Mouse (Mus musculus) spleen, embryonic (tissue): Measurements from ENCODE around the gene Fam117b.

ENCODE experiments used
- CTCF ChIA-PET: fragments of 350-600 bp; sonication (Branson Sonifier 250); formaldehyde crosslinking; loops from one replicate; lab custom pipeline; 2022; lab: Charles Lee

Gene Fam117b

DNA sequence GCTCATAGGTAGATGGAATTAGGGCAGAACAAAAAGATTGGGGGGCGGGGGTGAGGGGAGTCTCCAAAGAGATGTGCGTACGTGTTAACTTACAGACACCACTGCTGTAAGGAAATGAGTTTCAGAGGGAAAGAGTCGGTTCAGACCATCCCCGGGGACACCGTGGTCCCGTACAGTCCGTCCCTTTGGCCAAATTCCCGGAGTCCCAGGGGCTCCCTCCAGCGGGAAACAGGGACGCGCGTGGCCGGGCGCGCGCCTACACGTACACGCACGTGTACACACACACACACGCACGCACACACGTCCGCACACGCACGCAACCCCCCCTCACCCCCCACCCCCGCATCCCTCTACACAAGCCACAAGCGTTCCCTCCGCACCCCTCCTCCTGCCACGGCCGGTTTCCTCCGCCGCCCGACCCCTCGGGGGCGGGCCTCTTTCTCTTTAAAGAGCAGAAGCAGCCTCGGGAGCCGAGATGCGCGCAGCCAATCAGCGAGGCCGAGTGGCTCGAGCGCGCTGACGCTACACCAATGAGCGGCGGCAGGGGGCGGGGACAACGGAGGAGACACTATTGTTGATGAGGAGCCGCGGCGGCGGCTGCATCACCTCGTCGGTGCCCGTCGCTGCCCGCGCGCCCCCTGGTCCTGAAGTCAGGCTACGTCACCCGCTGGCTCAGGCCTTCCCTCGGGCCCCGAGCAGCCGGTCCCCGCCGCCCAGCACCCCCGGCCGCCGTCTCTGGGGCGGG, at the start of gene Fam117b:
Gene Fam117b, plus strand, starts transcription at position 594 of the 745 bp plus-strand sequence.
- CTCF ChIA-PET = no interaction called here

DNA sequence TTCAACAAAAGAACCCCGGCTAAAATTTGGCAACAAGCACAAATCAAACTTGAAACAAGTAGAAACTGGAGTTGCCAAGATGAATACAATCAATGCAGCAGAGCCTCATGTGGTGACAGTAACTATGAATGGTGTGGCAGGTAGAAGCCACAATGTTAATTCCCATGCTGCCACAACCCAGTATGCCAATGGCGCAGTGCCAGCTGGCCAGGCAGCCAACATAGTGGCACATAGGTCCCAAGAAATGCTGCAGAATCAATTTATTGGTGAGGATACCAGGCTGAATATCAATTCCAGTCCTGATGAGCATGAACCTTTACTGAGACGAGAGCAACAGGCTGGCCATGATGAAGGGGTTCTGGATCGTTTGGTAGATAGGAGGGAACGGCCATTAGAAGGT, 44.8 kb upstream of the Fam117b start:
- CTCF ChIA-PET = no interaction called here

DNA sequence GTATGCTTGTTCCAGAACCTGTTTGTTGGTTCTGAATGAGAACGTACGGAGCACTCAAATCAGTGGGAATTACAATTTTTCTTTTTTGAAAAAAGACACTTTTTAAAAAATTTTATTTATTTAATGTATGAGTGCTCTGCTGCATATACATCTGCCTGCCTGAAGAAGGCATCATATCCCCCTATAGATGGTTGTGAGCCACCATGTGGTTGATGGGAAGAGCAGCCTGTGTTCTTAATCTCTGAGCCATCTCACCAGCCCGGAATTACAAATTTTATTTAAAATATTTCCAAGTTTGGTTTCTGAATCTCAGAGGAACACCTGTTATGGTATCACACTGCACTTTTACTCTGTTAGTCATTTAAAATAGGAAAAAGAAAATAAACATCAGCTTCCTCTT, 38.8 kb upstream of the Fam117b start:
- CTCF ChIA-PET = no interaction called here

DNA sequence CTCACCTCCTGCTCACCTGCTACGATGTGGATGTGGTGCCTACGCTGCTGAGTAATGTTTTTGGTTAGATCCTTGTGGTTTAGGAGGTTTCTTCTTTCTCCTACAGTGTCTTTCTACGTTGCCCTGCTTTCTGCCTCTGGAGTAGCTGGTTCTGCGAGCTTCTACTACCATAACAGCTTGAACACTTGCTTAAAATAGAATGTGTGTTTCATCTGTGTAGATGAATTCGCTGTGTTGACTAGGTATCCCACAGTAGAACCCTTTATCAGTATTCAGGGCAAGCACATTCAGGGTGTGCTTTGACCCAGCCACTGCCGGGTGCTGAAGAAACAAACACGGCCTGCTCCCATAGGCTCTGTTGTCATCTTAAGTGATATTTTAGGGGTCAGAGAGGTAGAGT, 34.7 kb upstream of the Fam117b start:
- CTCF ChIA-PET = no interaction called here

DNA sequence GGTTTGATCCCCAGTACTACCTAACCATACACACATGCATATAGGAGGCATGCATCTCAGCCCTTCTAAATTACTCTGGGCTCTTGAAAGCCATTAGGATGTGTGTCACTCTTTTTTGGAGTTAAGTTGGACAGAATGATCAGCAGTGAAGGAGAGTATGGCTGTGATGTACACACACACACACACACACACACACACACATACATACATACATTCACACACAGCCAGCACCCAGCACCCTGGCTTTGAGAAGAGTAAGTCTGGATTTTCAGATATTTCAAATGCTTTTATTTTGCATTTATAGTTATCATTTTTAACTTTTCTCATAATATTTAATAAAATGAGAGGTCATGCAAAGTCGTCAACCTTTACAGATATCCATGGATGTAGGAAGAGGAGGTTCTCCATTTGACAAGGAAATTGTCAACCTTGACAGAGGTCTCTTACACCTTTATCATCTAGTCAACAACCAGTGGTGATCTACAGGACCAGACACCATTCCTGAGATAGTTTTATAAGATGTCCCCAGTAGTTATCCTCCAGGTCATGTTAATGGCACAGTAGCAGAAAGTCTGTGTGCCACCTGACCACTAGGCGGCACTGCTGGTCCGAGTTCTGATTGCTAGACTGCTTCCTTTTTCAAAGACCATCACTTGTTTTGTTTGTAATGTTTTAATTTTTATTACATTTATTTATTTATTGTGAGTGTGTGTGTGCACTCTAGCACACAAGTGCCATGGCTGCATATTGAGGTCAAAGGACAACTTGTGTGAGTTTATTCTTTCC, 29.3 kb upstream of the Fam117b start:
- CTCF ChIA-PET = interaction anchor here (0.6 to 1.0 kb wide), 3 partner anchors 74 to 413 kb away, joined by 3 read pairs; no protein-coding TSS in a partner anchor

DNA sequence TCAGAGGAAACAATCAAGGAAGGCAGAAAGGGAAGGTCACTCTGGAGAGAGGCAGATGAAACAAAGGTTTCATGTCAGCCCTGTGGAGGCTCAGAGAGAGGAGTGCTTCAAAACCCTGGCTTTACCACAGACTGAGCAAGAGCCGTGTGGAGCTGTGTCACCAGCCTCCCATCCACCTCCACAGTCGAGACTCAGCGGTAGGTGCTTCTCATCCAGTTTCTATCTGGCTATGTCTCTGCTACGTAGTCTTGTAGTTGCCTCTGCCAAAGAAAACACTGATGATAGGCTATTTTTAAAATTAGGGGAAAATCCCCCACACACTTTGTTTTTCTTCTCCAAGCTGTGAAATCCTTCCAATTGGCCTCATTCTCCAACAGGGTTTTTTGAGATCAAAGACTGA, 25.9 kb upstream of the Fam117b start:
- CTCF ChIA-PET = interaction anchor here (0.6 kb wide), 1 partner anchor 27 kb away, joined by 4 read pairs; no protein-coding TSS in a partner anchor

DNA sequence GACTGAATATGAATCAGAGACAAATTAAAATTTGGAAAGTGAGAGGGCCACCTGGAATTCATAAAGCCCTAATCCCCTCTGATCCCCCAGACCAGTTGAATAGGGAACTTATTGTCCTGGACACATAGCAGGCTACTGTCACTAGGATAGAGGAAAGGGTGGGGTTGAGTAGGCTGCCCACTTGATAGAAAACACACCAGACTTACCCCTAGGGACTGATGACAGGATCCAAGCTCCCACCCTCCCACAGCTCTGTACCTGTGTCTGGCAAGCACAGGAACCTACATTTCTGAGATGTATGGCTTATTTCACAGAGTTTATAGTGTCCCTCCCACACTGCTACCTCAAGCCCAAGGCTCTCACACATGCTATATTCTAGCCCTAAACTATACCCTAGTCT, 24.8 kb upstream of the Fam117b start:
- CTCF ChIA-PET = no interaction called here

DNA sequence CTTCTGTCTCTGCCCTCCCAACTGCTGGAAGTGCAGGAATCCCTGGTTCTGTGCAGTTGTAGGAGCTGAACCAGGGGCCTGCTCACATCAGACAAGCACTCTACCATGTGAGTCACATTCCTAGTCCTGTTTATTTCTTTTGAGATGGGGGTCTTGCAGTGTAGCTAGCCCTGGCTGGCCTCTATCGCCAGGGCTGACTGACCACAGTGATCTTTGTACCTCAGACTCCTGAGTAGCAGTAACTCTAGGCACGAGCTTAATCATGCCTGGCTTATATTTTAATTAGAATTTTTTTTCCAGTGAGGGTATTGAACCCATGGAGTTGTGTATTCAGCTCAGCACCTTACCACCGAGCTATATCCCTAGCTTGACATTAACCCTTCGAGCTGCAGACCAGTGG, 21.6 kb upstream of the Fam117b start:
- CTCF ChIA-PET = interaction anchor here (0.6 kb wide), 1 partner anchor 198 kb away, joined by 3 read pairs; no protein-coding TSS in a partner anchor

DNA sequence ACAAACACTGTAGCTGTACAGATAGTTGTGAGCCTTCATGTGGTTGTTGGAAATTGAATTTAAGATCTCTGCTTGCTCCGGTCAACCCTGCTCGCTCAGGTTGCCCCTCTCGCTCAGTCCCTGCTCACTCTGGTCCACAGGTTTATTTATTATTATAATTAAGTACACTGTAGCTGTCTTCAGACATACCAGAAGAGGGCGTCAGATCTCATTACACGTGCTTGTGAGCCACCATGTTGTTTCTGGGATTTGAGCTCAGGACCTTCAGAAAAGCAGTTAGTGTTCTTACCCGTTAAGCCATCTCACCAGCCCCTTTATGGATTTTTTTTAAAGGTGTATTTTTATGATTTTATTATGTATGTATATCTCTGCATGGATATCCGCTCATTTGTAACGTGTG, 20.0 kb upstream of the Fam117b start:
- CTCF ChIA-PET = no interaction called here

DNA sequence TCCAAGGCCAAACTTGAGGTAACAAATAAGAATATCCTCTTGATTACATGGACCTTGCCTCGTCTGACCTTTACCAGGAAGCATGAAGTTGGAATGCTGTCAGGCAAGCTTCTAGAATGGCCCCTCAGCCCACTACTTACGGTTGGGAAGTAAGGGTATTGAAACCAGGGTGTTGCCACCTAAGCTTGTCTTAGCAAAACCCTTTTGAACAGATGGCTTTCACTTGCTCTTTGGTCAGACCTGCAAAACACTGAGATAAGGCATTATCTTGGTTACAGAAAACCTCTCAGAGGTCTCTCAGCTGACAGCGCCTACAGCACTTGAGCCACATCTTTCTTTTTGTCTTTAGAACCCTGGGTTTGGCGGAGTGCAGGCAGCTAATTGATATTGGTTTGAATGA, 18.8 kb upstream of the Fam117b start:
- CTCF ChIA-PET = no interaction called here

DNA sequence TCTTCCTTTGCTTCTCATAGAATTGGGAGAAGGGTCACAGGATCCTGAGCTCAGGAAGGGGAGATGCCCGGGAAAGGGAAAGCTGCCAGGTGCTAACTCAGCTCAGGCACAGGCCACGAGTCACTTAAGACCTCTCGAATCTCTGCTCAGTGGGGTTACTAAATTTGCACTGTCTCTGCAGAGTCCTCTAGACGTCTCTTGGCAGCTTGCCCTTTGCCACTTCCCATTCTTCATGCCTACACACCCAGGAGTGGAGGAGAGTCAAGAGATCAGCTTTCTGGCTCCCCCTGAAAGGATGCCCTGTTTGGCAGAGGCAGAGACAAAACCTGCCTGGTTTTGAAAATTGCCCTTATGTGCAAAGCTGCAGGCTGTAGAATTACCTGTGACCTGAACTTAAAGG, 17.4 kb upstream of the Fam117b start:
- CTCF ChIA-PET = no interaction called here

DNA sequence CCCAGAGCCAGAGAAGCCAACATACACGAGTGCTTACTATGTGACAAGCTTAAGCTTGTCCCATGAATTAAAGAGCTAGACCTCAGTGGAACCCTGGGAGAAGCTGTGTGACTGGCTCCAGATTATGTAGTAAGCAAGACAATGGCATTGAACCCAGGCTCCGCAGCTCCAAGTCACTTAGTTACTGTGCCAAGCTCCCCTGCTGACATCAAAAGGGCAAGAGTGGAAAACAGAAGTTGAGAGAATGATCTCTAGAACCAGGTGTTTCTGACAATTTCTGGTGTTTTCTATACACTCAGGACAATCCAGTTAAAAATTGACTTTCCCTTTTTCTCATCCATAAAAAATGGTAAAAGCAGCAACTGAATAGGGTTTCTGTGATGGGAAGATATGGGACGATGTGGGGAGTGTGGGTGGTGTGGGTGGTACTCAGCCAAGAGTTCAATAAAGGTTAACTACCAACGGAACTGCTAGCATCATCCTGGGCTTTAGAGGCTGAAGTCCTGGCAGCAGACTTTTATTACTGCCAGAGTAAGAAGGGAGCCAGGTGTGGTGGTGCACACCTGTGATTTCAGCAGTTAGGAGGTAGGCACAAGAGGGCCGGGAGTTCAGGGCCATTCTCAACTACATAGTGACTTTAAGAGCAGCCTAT, 15.5 kb upstream of the Fam117b start:
- CTCF ChIA-PET = no interaction called here

DNA sequence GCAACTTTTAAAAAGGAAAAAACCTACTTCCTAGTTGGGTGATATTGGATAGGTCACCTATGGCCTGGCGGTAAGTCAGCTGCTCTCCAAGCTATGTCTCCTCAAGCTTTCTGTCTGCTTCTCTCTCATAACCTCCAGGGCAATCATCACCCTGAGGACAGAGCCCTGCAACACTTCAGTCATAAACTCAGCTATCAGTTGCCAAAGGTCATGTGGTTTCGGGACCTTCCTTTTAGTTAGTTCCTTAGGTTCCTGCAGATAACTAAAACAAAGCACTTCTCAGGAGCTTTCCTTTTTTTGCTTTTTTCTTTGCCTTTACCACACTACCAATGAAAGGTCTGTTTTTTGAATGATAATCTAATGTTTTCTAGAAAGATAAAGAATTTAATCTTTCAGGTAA, 13.1 kb upstream of the Fam117b start:
- CTCF ChIA-PET = no interaction called here

DNA sequence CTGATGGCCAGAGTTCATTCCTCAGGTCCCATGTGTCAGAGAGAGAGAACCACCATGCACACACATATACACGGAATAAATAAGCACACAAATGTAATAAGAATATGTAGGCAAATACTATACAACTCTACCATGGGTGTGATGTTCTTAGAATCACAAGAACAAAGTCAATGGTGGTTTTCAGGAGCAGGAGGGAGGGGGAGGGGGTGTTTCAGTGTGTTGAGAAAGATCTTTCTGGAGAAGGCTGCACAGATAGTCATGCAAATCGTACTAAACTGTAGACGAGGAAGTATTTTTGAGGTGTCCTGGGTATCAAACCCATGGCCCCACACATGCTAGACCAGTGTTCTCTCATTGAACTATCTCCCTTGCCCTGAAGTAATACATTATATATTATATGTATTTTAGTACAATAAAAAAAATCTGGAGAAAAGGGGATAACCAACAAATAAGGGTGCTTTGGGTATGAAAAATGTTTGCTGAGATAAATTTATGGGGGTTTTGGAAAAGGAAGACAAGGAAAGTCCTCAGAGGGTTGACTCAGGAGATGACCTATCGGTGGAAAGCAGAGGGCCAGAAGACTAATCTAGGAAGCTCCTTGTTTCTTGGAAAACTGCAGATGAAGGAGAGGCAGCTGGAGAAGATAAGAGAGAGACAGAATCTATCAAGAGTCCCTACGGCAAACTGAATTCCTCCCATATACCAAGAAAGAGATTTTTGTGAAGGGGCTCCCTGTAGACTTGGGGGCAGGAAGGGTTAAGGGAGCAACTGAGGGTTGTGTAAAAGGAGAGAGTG, 11.5 kb upstream of the Fam117b start:
- CTCF ChIA-PET = no interaction called here

DNA sequence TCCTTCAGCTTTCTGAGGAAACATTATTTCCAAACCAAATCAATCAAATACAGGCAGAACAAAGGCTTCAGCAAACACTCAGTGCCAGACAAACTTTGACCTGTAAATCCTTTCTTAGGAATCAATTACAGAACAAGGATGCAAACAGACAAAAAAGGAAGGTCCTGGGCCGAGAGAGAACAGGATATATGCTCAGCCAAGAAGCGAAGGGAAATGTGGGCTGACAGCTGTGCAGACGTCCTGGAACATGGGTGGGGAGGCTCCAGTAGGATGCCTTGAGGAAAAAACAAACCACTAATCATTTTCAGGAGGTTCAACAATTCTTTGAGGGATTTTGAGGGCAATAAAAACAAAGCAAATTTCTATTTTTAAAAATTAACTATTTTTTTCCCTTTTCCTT, 10.2 kb upstream of the Fam117b start:
- CTCF ChIA-PET = no interaction called here

DNA sequence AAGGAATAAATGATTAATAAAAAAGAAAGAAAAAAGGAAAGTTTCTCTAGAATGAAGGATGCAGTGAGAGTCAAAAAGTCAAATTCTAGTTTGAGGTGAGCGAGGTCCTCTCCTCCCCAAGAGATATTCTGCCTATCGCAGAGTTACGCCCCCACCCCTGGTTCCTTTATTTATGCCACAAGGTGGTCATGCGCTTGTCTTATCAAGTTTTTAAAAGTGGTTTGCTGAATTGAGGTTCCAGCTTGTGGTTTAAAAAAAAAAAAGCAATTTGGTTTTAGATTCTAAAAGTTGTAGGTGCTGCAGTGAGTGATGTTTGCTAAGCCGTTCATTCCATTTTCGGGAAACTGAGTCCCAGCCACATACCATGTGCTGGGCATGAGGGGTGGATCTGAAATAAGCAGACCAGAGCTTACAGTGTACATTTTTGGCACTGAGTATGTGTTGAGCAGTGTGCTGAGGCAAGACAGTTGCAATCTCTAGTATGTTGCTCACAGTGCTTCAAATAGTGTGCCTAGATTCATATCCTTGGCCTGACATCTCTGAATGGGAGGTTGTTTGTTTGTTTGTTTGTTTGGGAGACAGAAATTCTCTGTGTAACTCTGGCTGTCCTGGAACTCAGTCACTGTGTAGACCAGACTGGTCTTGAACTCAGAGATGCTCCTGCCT, 8.0 kb upstream of the Fam117b start:
- CTCF ChIA-PET = no interaction called here

DNA sequence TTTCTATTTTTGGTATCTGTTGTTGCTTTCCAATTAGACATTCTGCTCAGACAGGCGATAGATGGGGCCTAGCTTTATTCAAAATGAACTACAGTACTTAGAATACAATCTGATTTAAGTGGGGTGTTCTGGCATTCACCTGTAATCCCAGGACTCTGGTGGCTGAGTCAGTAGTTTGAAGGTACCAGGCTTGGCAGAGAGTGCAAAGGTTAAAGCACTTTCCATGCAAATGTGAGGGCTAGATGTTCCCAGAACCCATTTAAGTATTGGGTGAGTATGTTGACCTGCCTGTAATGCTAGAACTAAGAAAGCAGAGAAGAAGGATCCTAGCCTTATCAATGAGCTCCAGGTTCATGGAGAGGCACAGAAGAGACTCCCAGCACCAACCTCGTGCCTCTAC, 6.9 kb upstream of the Fam117b start:
- CTCF ChIA-PET = no interaction called here

DNA sequence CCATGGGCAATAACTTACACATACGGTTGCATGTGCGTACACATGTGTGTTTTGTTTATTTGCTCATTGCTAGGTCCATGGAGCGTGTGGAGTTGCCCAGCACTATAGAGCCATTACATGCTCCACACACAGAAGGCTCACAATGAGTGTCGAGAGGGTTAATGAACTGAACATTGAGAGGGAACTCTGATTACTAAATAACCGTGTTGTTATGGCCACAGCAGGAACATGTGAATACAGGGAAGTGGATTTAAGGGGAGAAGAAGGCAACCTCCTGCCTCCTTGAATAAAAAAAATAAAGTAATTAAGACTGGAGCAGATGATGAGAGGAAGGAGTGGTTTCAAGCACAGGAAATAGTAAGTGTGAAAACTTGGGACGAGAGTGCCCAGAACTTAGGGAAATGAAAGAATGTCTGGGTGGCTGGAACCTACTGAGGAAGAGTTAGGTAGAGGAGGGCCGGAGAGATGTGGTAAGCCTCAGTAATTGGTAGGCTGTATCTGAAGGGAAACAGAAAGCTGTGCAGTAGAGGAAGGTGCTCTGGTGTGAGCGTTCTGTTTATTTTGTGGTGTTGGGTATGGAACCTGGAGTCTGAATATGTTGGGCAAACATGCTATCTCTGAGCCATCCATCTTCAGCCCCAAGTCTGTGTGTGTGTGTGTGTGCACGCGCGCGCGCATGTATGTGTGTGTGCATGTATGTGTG, 5.8 kb upstream of the Fam117b start:
- CTCF ChIA-PET = no interaction called here

DNA sequence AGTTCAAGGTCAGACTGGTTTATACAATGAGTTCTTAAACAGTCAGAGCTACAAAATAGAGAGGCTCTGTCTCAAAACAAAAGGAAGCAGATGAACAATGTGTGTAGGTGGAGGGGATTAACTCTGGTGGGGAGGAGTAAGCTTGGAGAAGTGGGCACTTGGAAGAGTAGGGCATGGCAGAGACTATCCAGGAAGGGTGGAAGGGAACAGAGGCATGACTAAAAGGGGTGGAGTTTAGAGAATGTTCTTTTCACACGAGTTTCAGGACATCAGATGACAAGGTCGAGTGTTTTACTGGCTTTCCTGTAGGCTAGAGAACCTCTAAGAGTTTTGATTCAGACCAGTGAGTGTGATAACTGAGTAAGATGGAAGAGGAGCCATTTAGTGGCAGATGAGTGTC, 5.1 kb upstream of the Fam117b start:
- CTCF ChIA-PET = interaction anchor here (0.6 kb wide), 1 partner anchor 15 kb away, joined by 3 read pairs; no protein-coding TSS in a partner anchor

DNA sequence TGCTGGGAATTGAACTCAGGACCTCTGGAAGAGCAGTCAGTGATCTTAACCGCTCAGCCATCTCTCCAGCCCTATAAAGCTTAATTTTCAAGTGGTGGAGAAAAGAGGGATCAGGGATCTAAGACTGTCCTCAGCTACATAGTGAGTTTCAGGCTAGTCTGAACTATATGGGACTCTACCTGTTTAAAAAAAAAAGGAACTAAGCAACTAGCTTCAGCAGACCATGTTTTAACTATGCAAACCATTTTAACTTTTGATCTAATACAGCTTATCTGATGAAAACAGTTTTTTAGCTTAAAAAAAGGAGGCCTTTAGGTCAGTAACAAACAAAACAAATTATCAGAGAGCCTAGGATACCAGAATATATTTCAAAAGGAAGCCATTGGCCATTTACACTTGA, 1.9 kb upstream of the Fam117b start:
- CTCF ChIA-PET = interaction anchor here (0.6 kb wide), 1 partner anchor 266 kb away, joined by 3 read pairs; no protein-coding TSS in a partner anchor
